Mouse (Mus musculus) testis, postnatal 10 days (tissue): ENCODE measurements around the gene Zbtb38.
A peak's percentile ranks its signal among the peaks of the same experiment; 100 is the strongest.
"Not testable (repeated sequence)": the region's sequence is repeated elsewhere in the genome, so short reads cannot be mapped to it uniquely, and the experiment has no call there.

Experiments used
- DNase-seq: peaks from one replicate; pipeline ENCODE4 v3.0.0; 2021; ENCODE audit warnings: low spot score

Zbtb38 gene

DNA sequence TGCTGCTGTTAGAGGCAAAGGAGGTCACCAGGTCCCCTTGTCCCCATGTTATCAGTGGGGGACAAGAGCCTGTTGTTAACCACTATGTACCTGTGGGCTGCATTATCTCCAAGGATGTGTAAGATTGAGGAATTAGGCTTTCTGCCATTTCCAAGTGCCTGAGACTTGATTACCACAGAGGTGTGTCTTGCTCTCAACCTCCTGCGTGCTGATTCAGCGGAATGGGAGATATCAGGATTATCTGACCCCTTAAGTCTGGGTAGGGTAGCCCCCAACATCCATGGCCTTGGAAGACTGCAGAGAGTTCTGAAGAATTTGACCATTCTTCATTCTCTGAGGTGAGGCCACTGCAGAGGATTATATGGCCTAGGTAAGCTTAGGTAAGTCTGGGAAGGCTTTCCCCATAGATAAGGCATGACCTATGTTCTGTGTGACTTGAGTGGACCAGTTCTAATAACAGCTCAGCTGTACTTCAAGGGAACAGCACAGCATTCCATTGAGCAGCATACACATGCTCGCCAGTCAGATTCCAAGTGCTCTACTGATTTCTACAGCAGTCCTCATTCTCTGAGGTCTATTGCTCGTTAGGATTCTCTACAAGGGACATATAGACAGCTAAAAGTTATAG is 68.4 kb downstream of the Zbtb38 start:
- DNase-seq, result no peak

DNA sequence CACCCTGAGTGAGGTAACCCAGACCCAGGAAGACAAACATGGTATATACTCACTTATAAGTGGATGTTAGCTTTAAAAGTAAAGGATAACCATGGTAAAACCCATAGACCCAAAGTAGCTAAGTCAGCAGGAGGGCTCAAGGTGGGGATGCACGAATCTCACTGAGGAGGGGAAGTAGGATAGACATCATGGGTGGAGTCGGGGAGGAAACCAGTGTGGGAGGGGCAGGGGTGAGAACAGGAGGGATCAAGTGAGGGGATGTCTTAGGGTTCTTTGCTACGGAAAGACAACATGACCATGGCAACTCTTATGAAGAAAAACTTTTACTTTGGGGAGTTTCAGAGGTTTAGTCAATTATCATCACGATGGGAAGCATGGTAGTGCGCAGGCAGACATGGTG is 74.0 kb downstream of the Zbtb38 start:
- no peak for DNase-seq

DNA sequence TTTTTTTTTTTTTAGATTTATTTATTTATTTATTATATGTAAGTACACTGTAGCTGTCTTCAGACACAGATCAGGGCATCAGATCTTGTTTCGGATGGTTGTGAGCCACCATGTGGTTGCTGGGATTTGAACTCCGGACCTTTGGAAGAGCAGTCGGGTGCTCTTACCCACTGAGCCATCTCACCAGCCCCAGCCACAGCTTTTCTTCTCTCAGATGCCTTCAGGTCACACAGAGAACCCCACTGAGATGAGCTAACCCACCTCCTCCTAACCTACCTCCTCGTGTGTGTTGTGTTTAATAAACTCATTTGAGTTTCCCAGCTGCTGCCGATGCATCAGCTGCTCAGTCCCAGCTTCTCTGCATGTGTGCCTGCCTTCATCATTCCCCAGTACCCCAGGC is 74.9 kb downstream of the Zbtb38 start:
- peak; percentile 19 for DNase-seq

DNA sequence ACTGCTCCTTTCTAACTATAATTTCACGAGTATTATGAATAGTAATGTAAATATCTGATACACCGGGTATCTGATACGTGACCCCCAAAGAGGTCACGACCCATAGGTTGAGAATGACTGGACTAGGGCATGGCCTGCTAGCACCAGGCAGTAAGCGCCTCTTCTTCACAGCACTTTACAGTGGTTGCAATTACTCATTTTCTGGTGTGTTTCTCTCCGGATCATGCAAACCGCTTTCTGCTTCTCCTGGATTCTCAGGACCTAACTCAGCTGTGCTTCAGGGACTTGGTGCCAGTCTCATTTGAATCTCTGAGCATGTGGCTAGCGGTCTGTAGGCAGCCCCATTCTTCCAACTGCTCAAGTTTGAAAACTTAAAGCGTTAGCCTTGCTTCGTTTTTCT is 76.0 kb downstream of the Zbtb38 start:
- peak; percentile 15 for DNase-seq

DNA sequence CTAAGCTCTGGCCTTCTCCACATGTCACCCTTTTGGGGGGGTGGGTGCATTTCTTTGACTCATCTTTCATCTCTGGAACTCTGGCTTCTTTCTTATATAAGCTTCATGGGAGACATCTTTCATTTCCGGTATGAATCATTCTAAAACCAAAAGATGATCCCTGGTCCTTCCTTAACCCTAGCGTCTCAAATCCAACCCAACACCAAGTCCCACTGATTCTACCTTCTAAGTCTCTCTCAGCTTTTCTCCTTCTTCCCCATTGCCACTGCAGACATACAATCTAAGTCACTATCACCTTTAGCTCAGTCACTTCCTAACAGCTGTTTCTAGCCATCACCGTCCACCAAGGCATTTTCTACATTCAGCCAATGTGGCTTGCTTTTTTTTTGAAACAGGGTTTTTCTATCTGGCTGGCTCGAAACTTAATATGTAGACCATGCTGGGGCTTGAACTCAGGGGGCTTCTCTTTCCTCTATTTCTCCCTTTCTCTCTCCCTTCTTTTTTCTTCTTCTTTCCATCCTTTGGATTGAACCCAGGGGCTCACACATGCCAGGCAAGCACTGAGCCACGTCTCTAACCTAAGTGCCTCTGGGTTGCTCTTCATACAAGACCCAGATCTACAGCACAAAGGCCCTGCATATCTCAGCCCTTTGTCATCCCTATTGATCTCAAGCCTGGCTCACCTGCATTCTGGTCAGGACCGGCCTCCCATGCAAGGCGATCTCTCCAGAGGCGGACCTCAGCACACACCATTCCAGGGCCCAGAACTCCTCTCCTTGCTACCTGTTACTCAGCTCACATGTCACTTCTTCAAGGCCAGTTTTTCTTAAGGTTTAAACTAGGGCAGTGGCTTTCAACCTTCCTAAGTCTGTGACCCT is 76.6 kb downstream of the Zbtb38 start:
- DNase-seq, result peak; percentile 32

DNA sequence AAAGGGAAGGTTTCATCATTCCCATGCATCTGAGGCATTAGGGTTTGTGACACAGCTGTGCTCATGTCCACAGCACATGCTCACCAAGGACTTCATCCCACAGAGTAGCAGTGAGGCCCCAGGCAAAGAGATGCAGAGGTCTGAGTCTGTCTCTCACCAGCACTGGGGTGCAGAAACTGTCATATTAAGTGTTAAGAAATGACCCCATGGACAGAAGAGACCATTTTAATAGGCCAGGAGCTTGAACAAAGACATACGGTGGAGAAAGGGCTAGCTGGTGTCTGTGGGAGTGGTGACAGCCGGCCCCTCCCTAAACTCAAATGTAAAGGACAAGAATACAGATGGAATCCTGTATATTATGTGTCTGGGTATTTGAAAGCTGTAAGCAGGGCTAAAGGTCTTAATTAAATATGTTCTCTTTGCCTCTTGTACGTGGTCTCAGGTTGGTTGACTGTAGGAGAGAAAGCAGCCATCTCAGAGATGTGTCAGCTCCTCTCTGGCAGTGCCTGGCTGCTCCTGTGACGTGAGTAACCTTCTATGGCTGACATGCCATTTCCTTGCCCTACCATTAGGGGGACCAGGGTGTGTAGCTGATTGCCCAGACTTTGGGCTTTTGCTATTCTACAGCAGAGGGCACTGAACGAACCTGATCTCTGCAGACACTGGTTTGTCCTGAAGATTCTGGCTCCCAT is 77.4 kb downstream of the Zbtb38 start:
- peak; percentile 54 for DNase-seq

DNA sequence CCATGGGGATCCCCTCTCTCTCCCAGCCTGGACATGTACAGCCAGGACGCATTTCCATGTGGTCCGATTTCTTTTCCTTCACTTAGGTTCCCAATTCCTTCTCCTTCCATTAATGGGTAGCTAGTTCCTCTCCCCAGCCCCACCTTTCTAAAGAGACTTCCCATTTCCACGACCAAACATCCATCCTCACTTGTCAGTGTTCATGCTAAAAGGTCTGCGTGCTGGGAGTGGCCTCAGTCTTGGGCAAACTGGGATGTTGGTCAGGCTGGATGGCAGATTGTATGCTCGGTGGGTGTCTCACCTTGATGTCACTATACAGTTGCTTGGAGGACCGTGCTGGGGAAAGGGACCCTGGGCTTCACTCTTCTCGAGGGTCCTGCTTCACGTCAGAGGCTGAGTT is 78.3 kb downstream of the Zbtb38 start:
- peak; percentile 29 for DNase-seq

DNA sequence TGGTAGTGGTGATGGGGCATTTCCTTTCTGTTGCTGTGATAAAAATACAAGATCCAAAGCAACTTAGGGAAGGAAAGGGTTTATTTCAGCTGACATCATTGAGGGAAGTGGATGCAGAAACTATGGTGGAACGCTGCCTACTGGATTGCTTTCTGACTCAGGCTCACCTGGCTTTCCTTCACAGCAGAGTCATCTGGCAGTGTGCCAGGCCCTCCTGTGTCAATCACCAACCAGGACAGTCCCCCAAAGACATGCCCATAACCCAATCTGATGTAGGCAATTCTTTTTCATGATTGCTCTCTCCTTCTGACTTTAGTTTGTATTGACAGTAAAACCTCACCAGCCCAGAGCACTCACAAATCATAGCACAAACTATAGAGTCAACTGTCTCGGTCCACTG is 80.2 kb downstream of the Zbtb38 start:
- DNase-seq, result peak; percentile 60

DNA sequence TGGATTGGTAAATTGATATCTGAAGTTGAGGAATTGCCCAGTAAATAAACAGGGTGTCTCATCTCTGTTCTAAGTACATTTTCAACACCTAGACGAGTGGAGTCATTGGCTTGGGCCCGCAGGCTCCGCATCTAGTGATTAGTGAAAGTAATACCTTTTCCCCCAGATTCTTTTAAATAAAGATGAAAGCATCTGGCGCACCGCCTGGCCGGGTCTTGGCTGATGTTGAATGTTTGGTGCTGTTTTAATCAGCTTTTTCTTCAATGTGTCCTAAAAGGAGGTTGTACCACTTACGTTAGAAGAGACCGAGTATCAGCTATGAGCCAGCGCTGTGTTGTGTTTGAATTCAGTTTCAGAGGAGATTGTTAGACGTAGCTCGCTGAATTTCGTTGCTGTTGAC is 81.4 kb downstream of the Zbtb38 start:
- peak; percentile 45 for DNase-seq

DNA sequence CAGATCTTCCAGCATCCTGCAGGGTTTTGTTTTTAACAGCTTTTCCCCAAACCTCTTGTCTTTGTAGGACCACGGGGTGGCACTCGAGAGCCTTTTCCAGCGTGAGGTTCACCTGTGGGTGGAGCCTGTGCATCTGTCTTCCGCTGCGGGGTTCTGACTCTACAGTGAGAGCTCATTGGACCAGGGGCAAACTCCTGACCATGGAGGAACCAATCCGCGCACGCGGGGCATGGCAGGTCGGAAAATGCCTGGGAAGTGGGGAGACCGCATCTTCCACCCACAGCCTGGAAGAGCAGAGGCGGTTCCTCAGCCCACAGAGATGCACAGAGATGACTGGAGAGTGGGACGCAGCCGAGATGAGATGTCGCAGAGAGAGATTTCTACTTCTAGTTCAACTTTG is 82.8 kb downstream of the Zbtb38 start:
- DNase-seq, result peak; percentile 96

DNA sequence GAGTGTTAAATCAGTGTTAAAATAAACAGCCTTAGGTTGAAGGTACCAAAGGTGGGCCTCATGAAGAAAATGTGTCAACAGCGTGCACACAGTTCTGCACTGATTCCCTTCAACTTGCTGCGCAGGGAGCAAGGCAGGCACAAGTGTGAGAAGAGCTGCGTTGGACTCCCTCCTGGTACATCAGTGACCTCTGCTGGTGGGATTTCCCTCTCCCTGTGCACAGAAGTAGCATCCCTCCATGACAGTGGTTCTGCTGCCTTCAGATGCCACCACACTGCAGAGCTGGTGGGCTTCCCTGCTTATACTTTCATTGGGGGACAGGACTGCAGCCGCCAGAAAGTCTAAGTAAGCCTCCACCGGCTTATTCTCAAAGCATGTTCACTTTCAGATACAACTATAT is 84.0 kb downstream of the Zbtb38 start:
- DNase-seq, result peak; percentile 87

DNA sequence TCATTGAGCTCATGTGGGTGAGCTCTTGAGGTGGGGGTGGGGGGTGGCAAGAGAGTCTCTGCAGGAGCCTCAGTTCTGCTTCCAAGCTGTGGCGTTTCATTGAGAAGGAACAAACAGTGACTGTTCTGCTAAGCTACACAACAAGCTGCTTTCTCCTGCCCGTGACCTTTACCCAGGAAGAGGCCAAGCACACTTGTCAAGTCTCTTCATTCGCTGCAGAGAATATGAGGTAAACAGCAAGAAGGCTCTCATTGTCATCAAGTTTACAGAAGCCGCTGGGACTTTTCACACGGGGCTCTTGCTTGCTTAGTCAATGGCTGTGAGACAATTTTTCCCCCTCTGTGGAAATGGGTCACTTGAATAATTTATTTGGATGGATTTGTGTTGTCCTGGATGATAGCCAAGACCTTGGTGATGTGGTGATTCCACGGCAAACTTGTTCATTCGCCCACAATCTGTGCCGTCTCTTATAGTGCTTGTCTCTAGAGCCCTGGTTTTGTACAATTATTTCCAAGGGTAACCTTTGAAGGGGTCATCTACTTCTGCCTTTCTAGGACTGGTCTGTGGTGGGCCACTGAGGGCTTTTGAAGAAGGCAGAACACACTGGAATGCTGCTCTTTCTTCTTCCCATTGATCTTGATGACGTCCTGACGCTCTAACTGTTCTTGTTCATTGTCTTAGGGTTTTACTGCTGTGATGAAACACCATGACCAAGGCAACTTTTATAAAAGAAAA is 92.0 kb downstream of the Zbtb38 start:
- peak; percentile 10 for DNase-seq

DNA sequence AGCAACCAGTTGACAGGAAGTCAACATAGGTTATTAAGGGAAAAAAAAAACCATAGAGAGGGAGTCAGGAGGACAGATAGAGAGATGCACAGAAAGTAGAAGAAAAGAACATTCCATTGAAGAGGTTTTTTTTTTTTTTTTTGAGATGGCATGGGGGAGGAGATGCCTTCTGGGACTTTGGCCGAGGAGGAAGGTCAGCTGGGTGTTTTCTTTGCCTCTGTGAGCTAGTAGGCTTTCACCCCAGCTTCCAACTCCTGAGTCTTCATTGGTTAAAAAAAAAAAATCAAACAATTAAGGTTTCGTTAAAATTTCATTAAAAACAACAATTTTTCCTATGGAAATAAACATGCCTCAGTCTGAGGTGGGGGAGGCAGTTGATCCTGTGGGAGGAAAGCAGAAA is 92.8 kb downstream of the Zbtb38 start:
- DNase-seq, result no peak

DNA sequence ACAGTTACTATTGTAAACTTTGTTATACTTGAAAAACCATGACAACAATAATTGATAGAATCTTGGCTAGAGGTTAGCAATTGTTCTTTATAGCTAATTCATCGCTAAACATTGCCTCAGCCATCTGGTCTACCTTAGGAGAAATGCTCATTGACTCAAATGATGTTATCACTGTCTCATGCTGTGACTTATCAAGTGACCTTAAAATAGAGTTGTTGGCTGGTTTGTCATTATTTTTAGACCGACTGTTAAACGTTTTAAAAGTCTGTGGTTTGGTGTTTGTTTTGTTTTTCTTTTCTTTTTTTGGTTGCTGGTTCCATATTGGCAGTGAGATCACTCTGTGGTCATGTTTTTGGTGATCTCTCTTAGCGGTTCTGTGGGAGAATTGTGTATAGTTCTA is 99.1 kb downstream of the Zbtb38 start:
- no peak for DNase-seq

DNA sequence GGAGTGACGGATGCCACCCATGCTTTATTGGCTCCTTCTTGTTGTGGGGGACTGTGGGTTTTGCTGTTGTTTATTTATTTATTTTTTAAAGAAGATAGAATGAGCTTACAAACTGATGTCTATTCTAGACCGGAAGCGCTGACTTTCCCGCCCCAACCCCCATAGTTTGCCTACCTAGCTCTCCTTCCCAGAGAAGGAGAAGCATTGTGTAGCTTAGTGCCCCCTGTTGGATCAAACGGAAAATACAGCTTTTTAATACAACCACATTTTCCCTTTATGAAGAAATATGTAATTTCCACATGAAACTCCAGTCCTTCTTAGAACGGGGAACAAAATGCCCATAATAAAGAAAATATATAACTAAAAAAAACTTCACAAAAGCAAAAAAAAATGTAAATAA is 99.9 kb downstream of the Zbtb38 start:
- DNase-seq, result no peak

DNA sequence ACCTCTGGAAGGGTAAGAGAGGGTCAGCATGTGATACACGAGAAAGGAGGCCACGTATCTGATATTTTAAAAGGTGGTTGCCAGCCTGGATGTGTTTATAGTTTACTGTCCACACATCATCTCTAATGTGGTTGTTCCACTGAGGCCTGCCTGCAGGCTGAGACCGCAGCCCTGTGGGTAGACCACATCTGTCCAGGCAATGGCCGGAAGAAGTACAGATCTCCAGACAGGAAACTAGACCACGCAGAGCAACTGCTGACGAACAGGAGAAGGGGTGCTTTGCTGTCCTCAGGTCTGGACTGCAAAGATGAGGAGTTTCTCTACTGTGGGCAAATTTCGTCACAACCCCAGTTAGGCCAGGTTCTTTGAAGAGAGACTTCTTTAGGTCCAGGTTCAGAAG is 101.8 kb downstream of the Zbtb38 start:
- DNase-seq, result no peak

DNA sequence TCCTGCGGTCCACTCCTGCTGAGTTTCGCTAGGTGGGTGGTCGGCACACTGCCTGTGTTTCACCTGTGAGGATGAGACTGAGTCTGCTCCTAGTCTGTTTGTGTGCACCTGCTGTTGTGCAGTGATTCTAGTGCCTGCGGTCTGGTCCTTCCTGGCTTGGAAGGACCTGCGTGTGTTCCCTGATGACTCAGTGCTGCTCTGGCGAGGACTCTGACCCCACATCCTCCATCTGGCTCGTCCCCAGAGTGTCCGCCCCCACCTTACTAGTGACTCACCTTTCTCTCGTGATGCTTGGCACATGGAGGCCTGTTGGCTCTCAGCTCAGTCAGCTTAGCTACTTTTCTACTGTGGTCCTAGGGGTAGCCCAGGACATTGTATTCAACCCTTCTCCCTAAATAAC is 102.7 kb downstream of the Zbtb38 start:
- no peak for DNase-seq

DNA sequence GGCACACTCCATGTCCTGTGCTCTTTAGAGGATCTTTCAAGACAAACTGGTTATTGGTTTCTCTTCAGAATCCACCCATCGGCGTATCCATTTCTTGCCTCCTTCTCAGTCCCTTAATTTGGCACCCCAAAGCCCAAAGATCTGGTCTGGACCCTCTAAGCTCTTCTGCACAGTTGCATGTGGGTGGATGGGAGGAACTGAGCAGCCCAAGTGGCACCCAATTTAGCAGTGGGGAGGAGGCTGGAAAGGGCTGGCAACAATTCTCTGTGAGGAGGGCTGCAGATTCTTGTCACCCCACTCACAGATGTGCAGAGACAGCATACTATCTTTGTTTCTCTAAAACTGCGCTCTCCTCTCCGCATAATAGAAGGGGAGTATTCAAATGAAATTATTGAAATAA is 103.3 kb downstream of the Zbtb38 start:
- DNase-seq, result no peak

DNA sequence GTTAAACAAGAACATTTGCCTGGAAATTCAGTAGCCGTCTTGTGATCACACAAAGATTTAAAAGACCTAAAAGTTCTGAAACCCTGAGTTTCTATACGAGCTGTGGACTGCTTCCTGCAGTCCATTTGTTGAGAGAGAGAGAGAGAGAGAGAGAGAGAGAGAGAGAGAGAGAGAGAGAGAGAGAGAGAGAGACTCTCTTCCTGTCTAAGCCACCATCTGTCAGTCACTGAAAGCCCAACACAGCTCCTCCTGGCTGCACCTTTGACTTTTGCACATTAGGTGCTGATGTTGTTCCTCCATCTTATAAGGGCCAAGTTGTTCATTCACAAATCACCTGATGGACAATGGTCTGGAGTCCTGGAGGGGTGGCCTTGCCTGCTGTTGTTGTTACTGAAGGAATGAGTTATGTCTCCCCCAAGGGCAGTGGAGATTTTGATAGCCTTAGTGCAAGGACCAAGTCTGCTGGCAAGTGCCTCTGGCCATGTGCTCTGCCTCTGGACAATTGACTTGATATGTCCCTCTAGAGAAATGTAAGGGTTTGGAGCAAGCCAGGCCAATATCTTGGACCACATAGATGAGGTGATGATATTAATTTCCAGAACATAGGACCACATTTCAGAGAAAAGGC is 105.8 kb downstream of the Zbtb38 start:
- no peak for DNase-seq

DNA sequence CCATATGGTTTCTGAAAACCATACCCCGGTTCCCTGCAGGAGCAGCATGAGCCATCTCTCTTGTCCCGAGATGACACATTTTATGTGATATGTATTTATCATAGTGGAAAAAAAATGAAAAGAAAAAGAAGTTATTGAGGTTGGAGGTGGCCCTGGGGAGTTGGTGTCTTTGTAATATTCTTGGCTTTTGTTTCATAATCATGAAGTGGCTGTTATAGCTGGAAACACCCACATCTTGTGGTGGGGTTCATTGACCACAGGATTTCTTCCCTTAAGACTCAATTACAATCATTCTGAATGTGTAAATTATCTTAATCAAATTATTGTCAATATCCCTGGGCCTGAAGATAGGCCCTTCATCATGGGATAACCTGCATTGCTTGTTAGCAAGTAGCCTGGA is 107.8 kb downstream of the Zbtb38 start:
- DNase-seq, result no peak

DNA sequence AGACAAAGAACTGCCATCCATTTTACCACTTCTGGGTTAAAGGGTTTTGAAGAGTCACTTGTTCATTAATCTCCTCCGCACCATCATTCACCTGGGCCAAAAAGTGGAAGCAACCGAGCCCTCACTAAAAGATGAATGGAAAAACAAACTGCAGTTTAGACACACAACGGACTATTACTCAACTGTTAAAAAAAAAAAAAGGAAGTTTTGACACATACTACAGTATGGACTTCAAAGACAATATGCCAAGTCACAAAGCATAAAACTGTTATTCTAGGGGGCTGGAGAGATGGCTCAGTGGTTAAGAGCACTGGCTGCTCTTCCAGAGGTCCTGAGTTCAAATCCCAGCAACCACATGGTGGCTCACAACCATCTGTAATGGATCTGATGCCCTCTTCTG is 108.6 kb downstream of the Zbtb38 start:
- DNase-seq, result not testable (repeated sequence)

DNA sequence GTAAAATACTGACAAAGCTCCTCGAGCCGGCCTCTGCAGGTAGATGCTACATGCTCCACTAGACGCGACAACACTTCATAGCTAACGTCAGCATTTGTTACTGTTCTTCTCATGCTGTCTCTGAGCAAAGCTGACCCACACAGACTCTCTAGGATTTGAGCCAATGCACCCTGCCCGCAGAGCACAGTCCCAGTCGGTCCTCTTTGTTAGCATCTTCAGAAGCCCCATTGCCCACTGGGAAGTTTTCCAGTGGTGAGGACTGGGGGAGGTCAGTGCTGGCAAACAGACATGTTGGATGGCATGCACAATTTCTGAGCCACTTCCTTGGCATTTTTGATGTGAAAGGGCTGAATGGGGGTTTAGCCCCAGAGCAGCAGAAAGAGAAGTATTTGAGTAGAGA is 113.2 kb downstream of the Zbtb38 start:
- DNase-seq, result no peak
